Mouse (Mus musculus) cortical plate, adult 2 months (tissue): ENCODE measurements around the gene Gata5.

Experiments
- CTCF ChIP-seq: fragments of 200-500 bp; IDR thresholded peaks from 2 replicates; pipeline ENCODE4 v1.5.1; 2011; ENCODE audit warnings: mild to moderate bottlenecking, control low read depth, low read length; ENCODE audit not compliant: insufficient read depth; ENCODE audit errors: extremely low read depth
- POLR2A ChIP-seq: fragments of 200-500 bp; IDR thresholded peaks from 2 replicates; pipeline ENCODE4 v1.6.1; 2011; ENCODE audit warnings: mild to moderate bottlenecking, low read length, control low read depth; ENCODE audit not compliant: insufficient read depth; ENCODE audit errors: extremely low read depth

GRCm38 (mm10) chr2:180343092-180343491 is 8.6 kb upstream of the Gata5 start:
- TF ChIP-seq POLR2A (no peak), CTCF (no peak)
